Mouse (Mus musculus) adrenal gland (tissue): ENCODE data around the gene Bsdc1.

Source experiments
- intact Hi-C: fragments of 180-260 bp; cut with DNase I; formaldehyde crosslinking; loops from one replicate; pipeline ENCODE4 v1.15.1; 2025

The Bsdc1 gene

DNA sequence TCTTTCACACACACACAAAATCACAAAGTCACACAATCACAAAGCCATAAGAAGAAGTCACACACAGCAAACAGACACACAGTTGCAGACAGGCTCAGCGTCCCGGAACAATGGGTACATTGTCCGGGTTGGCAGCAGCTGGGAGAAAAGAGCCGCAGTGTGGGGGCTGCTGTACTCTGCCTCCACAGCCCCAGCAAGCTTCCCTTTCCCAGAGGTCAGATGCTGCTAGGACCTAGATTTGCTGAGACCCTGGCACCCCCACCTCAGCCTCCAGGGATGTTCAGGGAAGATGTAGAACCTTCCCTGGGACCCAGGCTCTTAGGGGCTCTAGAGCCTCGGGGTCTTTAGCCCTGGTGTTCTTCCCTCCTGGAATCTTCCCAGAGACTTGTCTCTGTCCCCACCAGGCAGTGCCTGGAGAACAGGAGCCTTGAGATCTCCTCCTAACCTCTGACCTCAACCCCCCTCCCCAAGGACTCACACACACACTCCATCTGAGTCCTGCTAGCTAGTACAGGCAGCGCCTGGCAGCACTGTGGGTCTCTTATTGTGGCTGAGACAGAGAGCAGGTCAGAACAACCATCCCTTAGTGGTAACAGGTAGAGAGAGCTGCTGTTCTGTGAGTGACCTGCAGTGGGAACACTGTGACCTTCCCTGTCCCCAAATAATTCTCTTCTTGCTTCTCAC is 50.2 kb downstream of the Bsdc1 start:
- intact Hi-C loops, result no loop called here

DNA sequence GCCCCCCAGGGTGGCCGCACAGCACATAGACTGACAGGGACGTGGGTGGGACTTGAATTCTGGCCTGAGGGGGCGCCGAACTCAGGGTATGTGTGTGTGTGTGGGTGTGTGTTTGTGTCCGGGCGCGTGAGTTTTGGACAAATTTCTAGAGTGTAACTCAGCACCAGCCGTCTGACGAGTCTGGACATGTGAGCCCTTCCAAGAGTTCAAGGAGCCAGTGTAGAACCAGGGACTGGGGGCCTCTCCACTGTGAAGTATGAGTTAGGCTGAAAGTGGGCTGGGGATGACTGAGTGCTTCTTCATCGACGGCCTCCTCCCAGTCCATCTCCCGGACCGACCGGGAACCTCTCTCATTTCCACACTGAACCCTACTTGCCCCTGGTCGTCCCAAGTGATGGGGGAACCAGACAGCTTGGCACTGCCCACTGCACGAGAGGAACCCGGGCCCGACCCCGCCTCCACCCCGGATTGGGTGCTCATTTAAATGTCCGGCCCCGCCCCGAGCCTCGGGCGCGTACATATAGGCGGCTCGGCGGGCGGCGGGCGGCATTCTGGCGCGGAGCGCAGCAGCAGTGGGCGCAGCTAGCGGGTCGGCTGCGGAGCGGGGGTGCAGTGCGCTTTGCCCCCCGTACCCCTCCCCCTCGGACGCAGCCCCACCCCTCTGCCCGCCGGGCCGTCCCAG is 51.8 kb downstream of the Bsdc1 start, which contains the start of gene Marcksl1:
Gene Marcksl1, plus strand, starts transcription at position 496 of the 682 bp plus-strand sequence.
- intact Hi-C loops, result no loop called here

DNA sequence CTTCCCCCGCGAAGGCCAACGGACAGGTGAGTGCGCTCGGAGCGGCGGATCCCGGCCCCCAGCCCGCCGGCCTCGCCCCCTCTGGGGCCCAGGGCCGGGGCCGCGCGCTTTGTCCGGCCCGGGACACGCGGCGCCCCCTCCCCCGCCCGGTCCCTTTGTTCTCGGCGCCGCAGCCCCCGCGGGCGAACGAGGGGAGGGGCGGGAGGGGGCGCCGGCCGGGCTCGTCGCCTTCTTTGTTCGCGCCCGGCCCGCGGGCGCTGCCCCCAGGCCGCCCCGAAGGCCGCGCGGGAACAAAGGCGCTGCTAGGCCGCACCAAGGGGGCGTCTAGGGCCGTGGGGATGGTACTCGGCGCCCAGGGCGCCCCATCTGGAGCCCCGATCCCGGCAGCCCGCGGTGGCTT is 52.5 kb downstream of the Bsdc1 start:
- intact Hi-C loops, result no loop called here

DNA sequence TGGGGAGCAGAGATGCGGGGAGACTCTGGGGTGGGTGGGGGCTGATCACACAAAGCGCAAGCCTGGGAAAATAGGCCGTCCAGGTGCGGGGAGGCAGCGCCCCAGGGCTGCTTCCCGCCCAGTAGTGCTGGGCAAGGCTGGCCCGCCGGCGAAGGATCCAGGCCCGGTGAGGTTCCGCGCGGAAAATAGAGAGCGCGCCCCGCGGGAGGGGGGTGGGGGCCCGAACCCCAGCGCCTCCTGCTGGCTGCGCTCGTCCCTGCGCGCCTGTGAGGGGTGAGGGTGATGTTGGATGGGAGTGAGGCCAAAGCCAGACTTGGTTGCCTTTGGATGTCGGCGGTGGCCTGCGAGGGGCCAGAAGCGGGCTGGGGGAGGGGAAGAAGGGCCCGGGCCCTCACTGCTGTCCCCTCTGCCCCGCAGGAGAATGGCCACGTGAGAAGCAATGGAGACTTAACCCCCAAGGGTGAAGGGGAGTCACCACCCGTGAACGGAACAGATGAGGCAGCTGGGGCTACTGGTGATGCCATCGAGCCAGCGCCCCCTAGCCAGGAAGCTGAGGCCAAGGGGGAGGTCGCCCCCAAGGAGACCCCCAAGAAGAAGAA is 53.0 kb downstream of the Bsdc1 start:
- intact Hi-C loops, result no loop called here

DNA sequence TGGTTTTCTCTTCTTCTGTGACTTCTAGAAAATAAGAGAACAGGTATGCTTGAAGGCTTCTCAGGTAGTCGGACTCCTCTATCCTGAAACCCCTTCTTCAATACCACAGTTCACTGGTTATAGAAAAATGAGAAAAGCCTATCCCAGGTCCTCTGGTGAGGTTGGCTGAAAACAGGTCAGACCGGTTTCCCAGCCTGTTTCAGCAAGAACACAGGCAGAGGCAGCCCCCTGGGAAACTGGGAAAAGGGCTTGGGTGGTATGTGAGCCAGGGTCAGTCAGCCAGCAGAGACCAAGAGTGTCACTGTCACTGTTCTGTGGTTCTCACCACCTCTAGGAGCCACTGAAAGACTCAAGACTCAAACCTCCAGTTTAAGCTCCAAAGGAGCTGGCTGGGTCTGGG is 55.5 kb downstream of the Bsdc1 start:
- intact Hi-C loops, result no loop called here

DNA sequence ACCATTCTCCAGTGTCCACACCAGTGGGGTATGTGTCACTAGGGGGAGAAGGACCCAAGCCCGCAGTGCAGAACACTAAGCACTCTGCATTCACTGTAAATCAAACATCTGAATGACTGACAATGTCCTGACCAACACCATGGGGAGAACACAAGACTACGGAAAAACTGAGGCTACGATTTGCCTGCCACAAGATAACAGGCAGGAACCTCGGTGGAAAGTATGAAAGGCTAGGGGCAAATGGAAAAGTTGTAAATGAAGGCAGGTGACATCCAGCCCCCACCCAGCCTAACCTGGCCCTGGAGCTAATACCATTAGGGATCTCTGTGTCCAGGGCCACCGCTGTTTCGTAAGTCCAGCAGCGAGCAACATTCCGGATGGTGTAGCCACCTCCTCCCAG is 57.1 kb downstream of the Bsdc1 start:
- intact Hi-C loops, result no loop called here

DNA sequence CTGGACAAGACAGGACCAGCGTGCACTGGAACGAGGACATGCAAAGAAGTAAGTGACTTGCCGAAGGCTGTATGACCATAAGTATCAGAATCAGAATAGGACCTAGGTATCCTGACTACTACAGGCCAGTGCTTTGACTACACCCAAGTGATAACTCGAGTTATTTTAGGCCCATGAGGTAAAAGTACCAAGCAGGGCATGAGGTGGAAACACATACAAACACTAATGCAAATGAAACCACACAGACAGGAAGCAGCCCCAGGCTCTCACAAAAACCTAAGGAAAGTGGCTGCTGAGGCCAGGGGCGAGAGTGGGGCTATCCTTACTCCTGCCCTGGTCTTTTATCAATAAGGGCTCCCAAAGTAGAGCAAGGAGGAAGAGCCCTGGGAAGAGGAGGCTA is 64.0 kb downstream of the Bsdc1 start:
- intact Hi-C loops, result loop anchor here (5.0 kb wide), 1 partner anchor 48 kb away; no protein-coding TSS in a partner anchor

DNA sequence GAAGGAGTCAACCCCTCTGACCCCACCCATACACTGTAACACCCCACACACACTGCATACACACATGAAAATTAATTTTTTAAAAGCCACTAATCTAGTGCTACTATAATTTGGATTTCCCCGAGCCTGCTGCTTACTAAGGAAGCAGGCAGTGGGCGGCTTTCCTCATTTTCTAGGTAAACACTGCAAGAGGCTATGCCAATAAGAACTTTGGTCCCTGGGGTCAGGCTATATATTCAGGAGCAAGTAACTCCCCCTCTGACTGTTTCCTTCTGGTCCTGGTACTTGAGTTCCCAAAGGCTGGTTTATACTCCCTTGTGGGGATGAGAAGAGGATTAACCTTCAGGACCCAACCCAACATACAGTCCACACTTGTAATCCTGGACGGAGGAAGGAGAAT is 64.5 kb downstream of the Bsdc1 start:
- intact Hi-C loops, result loop anchor here (5.0 kb wide), 1 partner anchor 49 kb away; no protein-coding TSS in a partner anchor

DNA sequence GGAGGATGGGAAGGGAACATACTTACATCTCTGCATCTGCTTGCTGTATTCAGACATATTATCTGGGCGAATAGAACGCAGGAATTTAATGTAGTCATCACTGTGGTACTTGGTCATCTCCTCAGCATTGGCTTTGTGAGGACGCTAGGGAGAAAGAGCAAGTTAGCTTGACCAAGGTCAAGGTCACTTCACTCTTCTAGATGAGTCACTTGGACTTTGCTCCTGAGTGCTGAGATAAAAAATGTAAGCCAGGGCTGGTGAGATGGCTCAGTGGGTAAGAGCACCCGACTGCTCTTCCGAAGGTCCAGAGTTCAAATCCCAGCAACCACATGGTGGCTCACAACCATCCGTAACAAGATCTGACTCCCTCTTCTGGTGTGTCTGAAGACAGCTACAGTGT is 67.5 kb downstream of the Bsdc1 start:
- intact Hi-C loops, result loop anchor here (5.0 kb wide), 1 partner anchor 52 kb away; no protein-coding TSS in a partner anchor
